ENCODE assay signal across 15 mouse cellular contexts in the genomic region with DNA sequence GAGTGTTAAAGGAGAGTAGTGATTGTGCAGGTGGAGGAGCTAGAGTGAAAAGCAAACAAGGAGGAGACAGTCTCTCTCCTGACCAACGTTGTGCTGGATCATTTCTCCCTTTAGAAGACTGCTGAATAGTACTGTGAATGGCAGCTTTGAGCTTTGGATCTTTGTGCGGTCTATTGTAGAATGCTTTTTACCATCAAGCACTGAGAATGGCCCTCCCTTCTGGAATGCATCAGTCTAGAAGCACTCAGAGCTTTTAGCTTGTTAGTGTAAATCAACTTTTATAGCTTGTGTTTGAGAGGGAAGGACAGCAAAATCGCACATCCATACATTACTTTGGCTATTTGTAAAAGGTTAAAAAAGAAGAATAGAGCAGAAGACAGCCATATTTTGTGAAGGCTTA.
"Had no signal": no experiment of that assay in that cellular context is flagged by ENCODE, and none has a peak within 500 bp of the region (broad histone marks: within the 10 kb centered on the region; RNA-seq: fewer than 3 reads in every experiment).

No protein-coding gene starts in this region.

- H3K9me3 ChIP-seq: limb, embryonic 15.5 days; liver, embryonic 12.5 days; midbrain, embryonic 12.5 days had no signal

- DNase-seq: kidney, adult 2 months; kidney, postnatal 25 days; layer of hippocampus, adult 9-11 months; layer of hippocampus, postnatal 36 days; lung, embryonic 14.5 days; lung, postnatal 10 days; right cerebral cortex, adult 18-20 months; right cerebral cortex, postnatal 25 days had no signal

- H3K36me3 ChIP-seq: limb, embryonic 15.5 days; liver, embryonic 12.5 days; midbrain, embryonic 12.5 days had no signal

- H3K4me3 ChIP-seq: limb, embryonic 15.5 days; liver, embryonic 12.5 days; megakaryocyte, embryonic 14.5 days; midbrain, embryonic 12.5 days had no signal

- H3K4me1 ChIP-seq: limb, embryonic 15.5 days; liver, embryonic 12.5 days; megakaryocyte, embryonic 14.5 days; midbrain, embryonic 12.5 days had no signal

- H3K9ac ChIP-seq: limb, embryonic 15.5 days; liver, embryonic 12.5 days; lung, embryonic 14.5 days; midbrain, embryonic 12.5 days had no signal

- H3K27me3 ChIP-seq: limb, embryonic 15.5 days; liver, embryonic 12.5 days; megakaryocyte, embryonic 14.5 days; midbrain, embryonic 12.5 days had no signal

- ATAC-seq: inflammation-experienced regulatory T-cells, adult 6 months; liver, embryonic 12.5 days; midbrain, embryonic 16.5 days had no signal

- H3K27ac ChIP-seq: limb, embryonic 15.5 days; liver, embryonic 12.5 days; macrophage; midbrain, embryonic 12.5 days had no signal

- H3K4me2 ChIP-seq: limb, embryonic 15.5 days; liver, embryonic 12.5 days; lung, embryonic 14.5 days; midbrain, embryonic 12.5 days had no signal
